Mouse (Mus musculus): ENCODE data around the gene Soat1.

Soat1 gene

GRCm38 (mm10) chr1:156464963-156465362 lies 9.2 kb downstream of the Soat1 start:
- no peak for DNase-seq (ENCODE audit: low read depth, low spot score)

GRCm38 (mm10) chr1:156463981-156464853 lies 9.9 kb downstream of the Soat1 start:
- DNase-seq (ENCODE audit: low read depth, low spot score) = no peak

GRCm38 (mm10) chr1:156462273-156462991 lies 11.7 kb downstream of the Soat1 start:
- no peak for DNase-seq (ENCODE audit: low read depth, low spot score)

- DNase-seq (ENCODE audit: low read depth, low spot score) = no peak
Observed at GRCm38 (mm10) chr1:156461036-156461435, 13.1 kb downstream of the Soat1 start.

GRCm38 (mm10) chr1:156460216-156460615 lies 13.9 kb downstream of the Soat1 start:
- DNase-seq (ENCODE audit: low read depth, low spot score) = no peak

- DNase-seq (ENCODE audit: low read depth, low spot score) = peak; percentile 71
Observed at GRCm38 (mm10) chr1:156459690-156460089, 14.4 kb downstream of the Soat1 start.

GRCm38 (mm10) chr1:156458391-156459060 lies 15.6 kb downstream of the Soat1 start:
- DNase-seq (ENCODE audit: low read depth, low spot score) = no peak

- DNase-seq (ENCODE audit: low read depth, low spot score) = no peak
Observed at GRCm38 (mm10) chr1:156455005-156455758, 18.9 kb downstream of the Soat1 start.

GRCm38 (mm10) chr1:156454384-156454783 lies 19.7 kb downstream of the Soat1 start:
- DNase-seq (ENCODE audit: low read depth, low spot score) = no peak

- DNase-seq (ENCODE audit: low read depth, low spot score) = no peak
Observed at GRCm38 (mm10) chr1:156453876-156454275, 20.3 kb downstream of the Soat1 start.

GRCm38 (mm10) chr1:156450478-156450877 lies 23.7 kb downstream of the Soat1 start:
- DNase-seq (ENCODE audit: low read depth, low spot score) = no peak

GRCm38 (mm10) chr1:156449691-156450090 lies 24.4 kb downstream of the Soat1 start:
- no peak for DNase-seq (ENCODE audit: low read depth, low spot score)

GRCm38 (mm10) chr1:156449089-156449488 lies 25.0 kb downstream of the Soat1 start:
- DNase-seq (ENCODE audit: low read depth, low spot score) = no peak

- no peak for DNase-seq (ENCODE audit: low read depth, low spot score)
Observed at GRCm38 (mm10) chr1:156445049-156445448, 29.1 kb downstream of the Soat1 start.

- no peak for DNase-seq (ENCODE audit: low read depth, low spot score)
Observed at GRCm38 (mm10) chr1:156442776-156443175, 31.4 kb downstream of the Soat1 start.

- DNase-seq (ENCODE audit: low read depth, low spot score) = no peak
Observed at GRCm38 (mm10) chr1:156442266-156442665, 31.9 kb downstream of the Soat1 start.

- no peak for DNase-seq (ENCODE audit: low read depth, low spot score)
Observed at GRCm38 (mm10) chr1:156437726-156438125, 36.4 kb downstream of the Soat1 start.

- peak; percentile 84 for DNase-seq (ENCODE audit: low read depth, low spot score)
Observed at GRCm38 (mm10) chr1:156437016-156437708, 37.0 kb downstream of the Soat1 start.

- no peak for DNase-seq (ENCODE audit: low read depth, low spot score)
Observed at GRCm38 (mm10) chr1:156433497-156433896, 40.6 kb downstream of the Soat1 start.

GRCm38 (mm10) chr1:156432498-156432897 lies 41.6 kb downstream of the Soat1 start:
- peak; percentile 60 for DNase-seq (ENCODE audit: low read depth, low spot score)

GRCm38 (mm10) chr1:156428434-156428833 lies 45.7 kb downstream of the Soat1 start:
- no peak for DNase-seq (ENCODE audit: low read depth, low spot score)
